In genomic region chr2:166610271-166610670, GRCm38 (mm10) we compare ENCODE assay signal across 21 mouse cellular contexts.
DNase-seq lines count a peak whose midpoint lies in the region; ATAC-seq lines count a peak whose summit lies in the region.
"Had no signal": no experiment of that assay in that cellular context is flagged by ENCODE, and none has a peak within 500 bp of the region (broad histone marks: within the 10 kb centered on the region; RNA-seq: fewer than 3 reads in every experiment).

No protein-coding gene starts in this region.

- H3K9me3 ChIP-seq in embryonic facial prominence, embryonic 13.5 days: no peaks in the 10 kb centered on the region
- H3K9me3 ChIP-seq in embryonic facial prominence, embryonic 10.5 days: no peaks in the 10 kb centered on the region
- H3K9me3 ChIP-seq in embryonic facial prominence, embryonic 15.5 days (replicated peaks): no peaks in the 10 kb centered on the region
- H3K9me3 ChIP-seq: embryonic facial prominence, embryonic 12.5 days; forebrain, embryonic 10.5 days; heart, embryonic 12.5 days; intestine, embryonic 15.5 days had no signal

- WGBS in embryonic facial prominence, embryonic 13.5 days: 72% methylated on average over 5 of the region's 5 CpGs
- WGBS in embryonic facial prominence, embryonic 10.5 days: 86% methylated on average over 5 of the region's 5 CpGs
- WGBS in embryonic facial prominence, embryonic 15.5 days: 78% methylated on average over 5 of the region's 5 CpGs

- peaks cover 34% of the 10 kb centered on the region for H3K36me3 ChIP-seq in embryonic facial prominence, embryonic 13.5 days
- H3K36me3 ChIP-seq in embryonic facial prominence, embryonic 10.5 days (replicated peaks): peaks cover 63% of the 10 kb centered on the region
- H3K36me3 ChIP-seq in embryonic facial prominence, embryonic 15.5 days: peaks cover 8% of the 10 kb centered on the region; the same call in 1 of the 2 replicates

- no peaks in the 10 kb centered on the region for H3K27me3 ChIP-seq in embryonic facial prominence, embryonic 13.5 days
- H3K27me3 ChIP-seq in embryonic facial prominence, embryonic 10.5 days (replicated peaks; ENCODE audit: low read depth, poor library complexity, severe bottlenecking): no peaks in the 10 kb centered on the region
- H3K27me3 ChIP-seq in embryonic facial prominence, embryonic 15.5 days: no peaks in the 10 kb centered on the region
- H3K27me3 ChIP-seq: embryonic facial prominence, embryonic 12.5 days; heart, embryonic 12.5 days; intestine, embryonic 15.5 days had no signal

- no peak overlapping the region for H3K9ac ChIP-seq in embryonic facial prominence, embryonic 13.5 days
- no peak overlapping the region for H3K9ac ChIP-seq in embryonic facial prominence, embryonic 15.5 days
- H3K9ac ChIP-seq: embryonic facial prominence, embryonic 12.5 days; heart, embryonic 12.5 days; intestine, embryonic 15.5 days had no signal

- peak overlapping the region; percentile 17; the same call in 1 of the 2 replicates for H3K27ac ChIP-seq in embryonic facial prominence, embryonic 13.5 days
- no peak overlapping the region for H3K27ac ChIP-seq in embryonic facial prominence, embryonic 10.5 days (replicated peaks)
- no peak overlapping the region for H3K27ac ChIP-seq in embryonic facial prominence, embryonic 15.5 days (replicated peaks)
- H3K27ac ChIP-seq: hindbrain, postnatal 0 days; intestine, embryonic 15.5 days had no signal

- ATAC-seq in embryonic facial prominence, embryonic 13.5 days (ENCODE audit: insufficient number of reproducible peaks, insufficient read depth, low FRiP score, low TSS enrichment, low read depth): no peak
- ATAC-seq in embryonic facial prominence, embryonic 15.5 days (ENCODE audit: insufficient number of reproducible peaks, low FRiP score, low TSS enrichment, low read depth): peak; percentile 48; the same call in 1 of the 2 replicates
- peak; percentile 80 for ATAC-seq in monocyte, adult 5-6 weeks (replicated peaks; ENCODE audit: insufficient number of reproducible peaks, low FRiP score, low TSS enrichment, poor library complexity, severe bottlenecking)
- ATAC-seq: forebrain, embryonic 14.5 days; hindbrain, postnatal 0 days; intestine, embryonic 15.5 days had no signal

- H3K4me2 ChIP-seq in embryonic facial prominence, embryonic 13.5 days: no peak overlapping the region
- H3K4me2 ChIP-seq in embryonic facial prominence, embryonic 15.5 days (replicated peaks): no peak overlapping the region
- H3K4me2 ChIP-seq: embryonic facial prominence, embryonic 12.5 days; heart, embryonic 12.5 days; intestine, embryonic 15.5 days had no signal

- H3K4me3 ChIP-seq in embryonic facial prominence, embryonic 13.5 days: no peak overlapping the region
- no peak overlapping the region for H3K4me3 ChIP-seq in embryonic facial prominence, embryonic 10.5 days
- no peak overlapping the region for H3K4me3 ChIP-seq in embryonic facial prominence, embryonic 15.5 days (replicated peaks)
- H3K4me3 ChIP-seq: embryonic facial prominence, embryonic 12.5 days; erythroblast, embryonic 14.5 days; forebrain, embryonic 10.5 days; heart, embryonic 12.5 days; intestine, embryonic 15.5 days had no signal

- H3K4me1 ChIP-seq in embryonic facial prominence, embryonic 13.5 days: peaks cover 40% of the 10 kb centered on the region
- H3K4me1 ChIP-seq in embryonic facial prominence, embryonic 10.5 days: peaks cover 49% of the 10 kb centered on the region
- peaks cover 45% of the 10 kb centered on the region for H3K4me1 ChIP-seq in embryonic facial prominence, embryonic 15.5 days
- H3K4me1 ChIP-seq: intestine, embryonic 15.5 days had no signal

- no peak for DNase-seq in embryonic facial prominence, embryonic 10.5 days (ENCODE audit: low spot score)
- DNase-seq in 416B (ENCODE audit: low read depth): peak; percentile 62
- DNase-seq in lung, postnatal 10 days: no peak
- DNase-seq in kidney, postnatal 25 days: no peak
- DNase-seq in heart, adult 8-10 months (ENCODE audit: low spot score): no peak
- DNase-seq: adrenal gland, adult 2 months; adrenal gland, postnatal 25 days; cerebellum, adult 2 months; cerebellum, postnatal 10 days; embryo, embryonic 11 days; heart, adult 18-20 months had no signal
